Mouse (Mus musculus) brain, embryonic 14.5 days (tissue): Measurements from ENCODE around the gene Atp5e.

Experiments used
- CTCF ChIP-seq: fragments of 200-500 bp; IDR thresholded peaks from 2 replicates; pipeline ENCODE4 v1.5.1; 2012; ENCODE audit warnings: inconsistent platforms, mild to moderate bottlenecking, moderate library complexity, borderline replicate concordance; ENCODE audit not compliant: insufficient read depth, insufficient read length; ENCODE audit errors: extremely low read depth
- POLR2A ChIP-seq: fragments of 200-500 bp; IDR thresholded peaks from 2 replicates; pipeline ENCODE4 v1.6.1; 2012; ENCODE audit warnings: mild to moderate bottlenecking, inconsistent platforms, borderline replicate concordance; ENCODE audit not compliant: poor library complexity, insufficient read depth, insufficient read length, severe bottlenecking; ENCODE audit errors: extremely low read depth

DNA sequence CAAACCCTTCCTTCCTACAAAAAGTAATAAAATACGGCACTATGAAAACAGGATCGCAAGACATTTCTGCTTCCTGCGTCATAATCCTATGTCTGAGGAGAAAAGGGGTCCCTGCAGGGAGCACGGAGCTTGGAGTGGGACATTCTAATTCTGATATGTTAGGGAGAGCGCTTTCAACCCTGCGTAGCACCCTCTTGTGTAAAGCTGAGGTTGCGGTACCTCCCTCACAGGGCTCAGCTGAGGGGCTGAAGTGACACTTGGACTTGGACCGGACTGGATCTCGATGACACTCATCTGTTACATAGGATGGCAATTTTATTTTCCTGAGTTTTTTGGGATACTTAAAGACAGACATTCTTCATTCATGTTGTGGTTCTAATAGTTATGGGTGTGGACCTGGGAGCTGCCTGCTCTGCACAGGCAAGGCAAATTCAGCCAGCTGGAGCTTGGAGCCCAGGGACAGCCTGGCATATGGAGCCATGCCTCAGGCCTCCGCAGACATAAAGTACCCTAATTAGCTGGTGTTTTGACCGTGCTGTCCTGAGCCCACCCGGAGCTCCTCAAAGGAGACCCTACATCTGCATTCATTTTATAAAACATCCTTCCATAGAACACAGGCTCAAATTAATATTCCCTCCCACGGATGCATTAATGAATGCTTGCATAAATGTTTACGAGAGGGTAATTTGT, 37.1 kb upstream of the Atp5e start:
- TF ChIP-seq POLR2A (no peak), CTCF (no peak)
